Mouse (Mus musculus) lung, adult 18-20 months (tissue): ENCODE measurements around the gene Ddc.
A peak's percentile ranks its signal among the peaks of the same experiment; 100 is the strongest.

Experiments
- DNase-seq, 2 experiments: peaks; one replicate each; pipeline ENCODE4 v3.0.0; 2022; ENCODE audit warnings: mixed read lengths in 2 of 2

Gene Ddc

GRCm38 (mm10) chr11:11840746-11841145 lies 57.2 kb downstream of the Ddc start:
- no peak for DNase-seq

DNA sequence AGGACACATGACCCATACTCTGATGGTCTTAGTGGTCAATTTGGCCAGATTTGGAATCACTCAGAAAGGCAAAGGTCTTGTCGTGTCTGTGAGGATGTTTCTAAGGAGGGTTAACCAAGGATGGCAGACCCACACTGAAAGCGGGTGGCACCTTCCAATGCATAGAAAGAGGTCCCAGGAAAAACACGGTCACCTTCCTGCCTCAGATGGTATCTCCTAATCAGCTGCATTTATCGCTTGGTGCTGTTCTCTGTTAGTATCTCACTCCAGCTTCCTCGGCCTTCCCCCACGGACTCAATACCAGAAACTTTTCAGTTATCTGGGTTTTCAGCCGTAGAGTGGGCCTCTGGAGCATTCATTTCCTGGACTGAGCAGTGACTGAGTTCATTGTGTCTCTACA lies 58.1 kb downstream of the Ddc start:
- DNase-seq = no peak

- DNase-seq = no peak
These were observed 60.6 kb downstream of the Ddc start for GRCm38 (mm10) chr11:11837384-11837783.

DNA sequence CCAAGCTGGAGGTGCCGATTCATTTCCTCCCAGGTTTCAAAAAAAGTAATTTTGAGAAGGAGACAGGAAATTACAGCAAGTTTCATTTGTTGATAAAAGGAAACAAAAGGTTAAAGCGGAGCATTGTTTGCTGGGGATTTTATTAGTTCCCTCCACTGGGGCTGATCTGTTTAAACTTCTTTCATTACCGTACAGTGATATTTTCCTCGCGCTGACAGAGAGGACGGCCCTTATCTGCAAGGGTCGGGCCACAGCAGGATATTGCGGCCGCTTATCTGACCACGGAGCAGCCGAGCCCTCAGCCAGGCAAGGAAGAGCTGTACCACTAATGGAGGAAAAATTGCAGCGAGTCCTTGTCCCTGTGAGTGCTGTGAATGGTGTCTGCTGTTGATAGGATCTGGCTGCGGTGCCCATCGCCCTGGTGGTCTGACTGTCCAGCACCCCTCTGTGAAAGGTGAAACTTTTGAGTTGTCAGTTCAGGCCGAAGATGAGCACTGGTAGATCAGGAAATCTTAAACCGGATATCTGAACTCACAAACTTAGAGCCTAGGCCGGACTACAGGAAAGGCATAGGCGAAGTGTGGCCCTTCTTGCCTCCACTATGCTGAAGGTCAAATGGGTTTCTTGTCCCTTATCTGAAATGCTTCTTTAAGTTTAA lies 61.1 kb downstream of the Ddc start:
- DNase-seq = peak in 1 of 2 experiments; percentile 31

DNA sequence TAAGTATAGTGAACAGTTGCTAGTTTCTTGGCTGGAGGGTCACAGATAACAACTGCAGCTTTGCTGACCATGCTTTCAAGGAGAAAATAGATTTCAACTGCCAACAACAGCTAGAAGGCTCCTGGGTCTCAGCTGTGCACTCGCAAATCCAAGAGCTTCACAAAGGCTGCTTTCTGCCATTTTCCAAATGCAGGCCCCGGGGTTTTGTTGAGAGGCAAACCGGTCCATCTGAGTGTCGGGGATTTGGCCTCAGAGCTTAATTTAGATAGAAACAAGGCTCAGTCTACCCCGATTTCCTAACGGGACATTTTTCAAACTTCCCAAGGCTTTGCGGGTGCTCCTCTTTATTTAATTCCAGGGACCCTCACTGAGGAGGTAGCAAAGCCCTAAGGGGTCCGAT lies 61.7 kb downstream of the Ddc start:
- DNase-seq = no peak

DNA sequence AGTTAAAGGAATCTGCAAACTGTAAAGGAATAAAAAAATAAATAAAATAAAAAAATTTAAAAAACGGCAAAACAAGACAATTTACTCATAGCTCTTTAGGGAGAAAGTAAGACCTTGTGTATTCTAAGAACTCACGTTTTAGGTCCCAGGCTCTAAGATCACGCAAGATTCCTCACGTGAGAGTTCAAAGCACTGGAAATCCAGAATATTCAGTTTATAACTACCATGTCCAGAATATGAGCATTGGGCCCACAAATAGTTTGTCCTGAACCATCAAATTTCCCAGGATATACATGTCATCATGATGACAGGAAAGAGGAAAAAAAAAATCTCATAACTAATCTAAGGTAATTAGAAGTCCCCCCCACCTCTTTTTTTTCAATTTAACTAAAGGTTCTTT lies 62.2 kb downstream of the Ddc start:
- no peak for DNase-seq

- no peak for DNase-seq
These were observed 62.6 kb downstream of the Ddc start for GRCm38 (mm10) chr11:11835361-11835760.

DNA sequence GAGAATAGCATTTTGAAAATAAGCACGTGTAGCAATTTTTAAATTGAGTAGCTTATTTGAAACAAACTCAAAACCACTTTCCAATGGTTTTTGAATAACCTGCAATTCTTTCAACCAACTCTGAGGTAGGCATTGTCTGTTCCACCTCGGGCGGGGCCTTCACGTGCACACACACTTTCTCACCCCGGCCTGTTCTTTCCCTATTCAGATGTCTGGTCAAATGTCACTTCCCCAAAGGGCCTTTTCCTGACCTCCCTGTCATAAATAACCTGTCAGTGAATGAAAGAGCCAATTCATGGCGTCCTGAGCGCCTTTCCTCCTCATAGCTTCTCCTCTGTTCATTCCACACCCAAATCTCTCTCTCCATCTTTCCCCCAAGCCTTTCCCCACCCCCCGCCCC lies 64.8 kb downstream of the Ddc start:
- DNase-seq = no peak

- DNase-seq = no peak
These were observed 65.2 kb downstream of the Ddc start for GRCm38 (mm10) chr11:11832755-11833084.

- no peak for DNase-seq
These were observed 65.8 kb downstream of the Ddc start for GRCm38 (mm10) chr11:11831940-11832754.

DNA sequence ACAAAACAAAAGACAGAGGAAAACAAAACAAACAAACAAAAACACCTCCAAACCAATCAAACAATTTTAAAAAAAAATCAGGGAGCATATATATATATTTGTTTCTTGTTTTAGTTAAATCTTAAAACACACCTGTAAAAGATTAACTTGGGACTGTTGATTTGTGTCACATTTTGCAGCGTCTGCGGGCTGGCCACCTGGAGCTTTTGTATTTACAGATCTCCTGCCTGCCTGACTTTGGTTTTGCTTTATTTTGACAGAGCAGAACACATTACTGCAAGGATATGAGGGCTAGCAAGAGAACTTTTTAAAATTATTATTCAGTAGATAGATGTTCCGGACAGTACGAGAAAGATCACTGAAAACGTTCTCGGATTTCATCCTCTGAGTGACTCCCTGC lies 66.4 kb downstream of the Ddc start:
- no peak for DNase-seq

DNA sequence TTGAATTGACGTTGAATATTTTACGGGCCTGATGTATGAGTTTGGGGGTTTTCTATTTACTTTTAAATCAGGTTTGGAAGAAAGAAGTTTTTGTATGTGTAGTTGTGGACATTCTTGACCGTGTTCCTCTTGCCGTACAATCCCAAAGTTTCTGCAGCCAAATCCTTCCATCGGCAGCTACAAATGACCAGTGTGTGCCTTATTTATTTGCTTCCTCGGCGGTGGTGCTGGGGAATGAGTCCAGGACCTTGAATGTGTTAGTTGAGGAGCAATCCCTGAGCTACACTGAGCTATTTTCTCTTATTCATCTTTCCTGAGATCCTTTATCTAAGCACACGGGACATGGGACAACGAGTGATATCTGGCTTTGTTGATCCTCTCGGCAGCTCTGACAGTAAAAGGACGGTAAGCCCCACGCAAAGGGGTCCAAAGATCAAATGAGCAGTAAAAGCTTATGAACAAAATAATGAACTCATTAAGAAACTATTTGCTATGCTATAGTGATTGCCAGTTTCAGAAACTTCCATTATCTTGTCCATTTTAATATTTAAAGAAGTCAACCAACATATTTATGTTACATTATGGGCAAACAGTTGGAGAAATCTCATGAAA lies 67.0 kb downstream of the Ddc start:
- DNase-seq = no peak

DNA sequence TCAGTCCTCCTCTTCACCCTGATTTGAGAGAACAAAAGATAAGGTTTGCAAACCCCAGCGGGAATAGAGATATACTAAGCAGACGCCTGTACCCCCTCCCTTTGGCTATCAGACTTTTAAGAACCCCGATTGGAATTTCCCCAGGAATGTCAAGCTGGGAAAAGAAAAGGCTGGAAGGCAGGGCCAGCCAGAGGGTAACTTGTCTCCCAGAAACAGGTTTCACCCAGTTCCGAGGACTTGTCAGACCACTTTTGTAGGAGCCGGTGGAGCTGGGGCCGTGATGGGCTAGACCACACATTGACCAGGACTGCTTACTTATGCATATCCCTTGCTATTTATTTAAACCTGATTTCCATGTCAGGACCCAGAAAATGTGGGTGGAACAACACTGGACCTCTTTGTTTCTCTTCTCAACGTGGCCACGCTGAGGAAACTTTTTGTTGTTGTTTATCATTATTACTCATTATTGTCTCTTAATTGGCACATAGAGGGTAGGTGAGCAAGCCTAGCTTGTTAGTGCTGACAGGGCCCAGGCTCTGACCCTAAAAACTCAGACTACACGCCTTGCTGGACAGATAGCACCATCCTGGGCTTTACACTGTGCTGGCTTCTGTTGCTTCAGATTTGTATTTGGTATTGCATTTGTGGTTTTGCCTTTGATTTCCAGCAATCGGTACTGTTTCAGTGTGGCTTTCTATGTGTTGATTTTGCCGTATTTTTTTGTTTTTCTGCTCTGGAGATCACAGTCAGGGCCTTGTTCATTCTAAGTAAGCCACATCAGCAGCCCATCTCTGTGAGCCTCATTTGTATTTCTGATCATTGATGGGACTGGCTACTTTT lies 68.6 kb downstream of the Ddc start:
- DNase-seq = peak; percentile 34 to 50

DNA sequence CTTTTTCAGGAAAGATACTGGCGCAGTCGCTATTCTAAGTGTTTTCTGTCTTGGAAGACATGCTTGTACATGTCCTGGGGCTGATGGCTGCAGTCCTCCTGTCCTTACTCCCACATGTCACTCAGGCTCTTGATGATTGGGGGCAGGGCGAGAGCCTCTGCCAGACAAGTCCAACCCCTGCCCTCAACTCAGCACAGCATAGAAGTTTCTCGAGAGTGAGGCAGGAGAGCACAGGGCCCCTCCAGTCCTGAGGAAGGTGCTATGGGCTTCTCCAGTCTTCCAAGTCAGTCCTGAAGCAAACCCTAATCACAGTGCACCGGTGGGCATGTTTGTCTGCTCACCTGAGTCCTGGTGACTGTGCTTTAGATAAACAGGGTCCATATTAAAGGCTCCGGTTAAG lies 69.2 kb downstream of the Ddc start:
- no peak for DNase-seq

- DNase-seq = no peak
These were observed 69.7 kb downstream of the Ddc start for GRCm38 (mm10) chr11:11828251-11828650.

DNA sequence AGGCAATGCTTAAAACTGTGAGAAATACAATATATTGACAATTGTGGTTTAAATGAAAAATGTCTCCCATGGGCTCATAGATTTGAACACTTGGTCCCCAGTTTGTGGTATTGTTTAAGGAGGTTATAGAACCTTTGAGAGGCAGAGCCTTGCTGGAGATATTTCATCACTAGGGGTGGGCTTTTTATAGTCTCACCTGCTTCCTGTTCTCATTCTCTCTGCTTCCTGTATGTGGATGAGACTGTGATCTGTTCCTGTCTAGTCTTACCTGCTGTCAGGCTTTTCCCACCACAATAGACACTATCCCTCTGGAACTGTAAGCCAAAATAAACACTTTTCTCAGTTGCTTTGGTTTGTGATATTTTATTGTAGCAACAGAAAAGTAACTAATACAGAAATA lies 71.5 kb downstream of the Ddc start:
- no peak for DNase-seq

- DNase-seq = no peak
These were observed 72.3 kb downstream of the Ddc start for GRCm38 (mm10) chr11:11825670-11826069.

- no peak for DNase-seq
These were observed 72.8 kb downstream of the Ddc start for GRCm38 (mm10) chr11:11824970-11825635.

DNA sequence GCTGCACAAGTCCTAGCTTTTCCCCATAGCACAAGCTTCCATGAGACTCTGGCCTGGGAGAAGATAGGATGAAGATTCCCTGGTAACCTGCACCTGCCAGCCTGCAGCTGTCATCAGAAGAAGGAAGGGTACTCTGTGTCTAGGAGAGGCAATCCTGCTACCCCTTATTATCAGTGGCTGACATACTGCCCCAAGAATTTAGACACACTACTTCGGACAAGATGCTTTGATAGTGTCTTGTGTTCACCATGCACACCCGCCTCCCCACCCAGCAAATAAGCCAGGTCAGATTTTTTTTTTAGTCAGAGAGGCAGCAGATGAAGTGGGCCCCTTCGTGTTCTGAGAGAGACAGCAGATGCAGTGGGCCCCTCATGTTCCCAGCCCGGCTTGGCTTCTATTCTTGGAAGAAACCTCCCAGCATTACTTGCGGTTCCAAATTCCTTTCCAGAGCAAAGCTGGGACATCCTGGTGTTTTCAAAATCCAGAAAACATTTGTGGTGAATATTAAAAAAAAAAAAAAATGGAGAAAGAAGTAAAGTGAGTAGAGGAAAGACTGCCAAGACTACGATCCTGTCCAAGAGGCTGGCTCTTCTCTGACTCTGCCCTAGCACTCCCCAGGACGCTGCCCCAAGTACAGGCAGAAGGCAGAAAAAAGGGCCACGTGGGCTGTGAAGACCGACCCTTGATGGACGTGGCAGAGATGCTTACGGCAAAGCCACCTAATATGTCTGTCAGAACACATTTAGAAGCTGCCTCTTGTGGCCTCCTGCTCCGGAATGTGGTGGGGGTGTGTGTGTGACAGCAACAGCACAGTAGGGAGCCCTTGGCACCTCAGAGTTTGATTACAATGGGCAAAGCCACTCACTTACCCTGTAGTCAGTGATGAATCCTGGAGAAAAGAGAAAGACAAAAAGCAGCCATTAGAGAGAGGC lies 73.7 kb downstream of the Ddc start:
- DNase-seq = no peak

GRCm38 (mm10) chr11:11822181-11823095 lies 75.5 kb downstream of the Ddc start:
- DNase-seq = no peak
